Mouse (Mus musculus) frontal cortex, adult 2 months (tissue): ENCODE measurements at regions not wholly inside any gene's neighbourhood (a gene's known extent, or its start where the extent isn't known, plus 50 kb on each side); places are given as distances from the start of the nearest gene placed in this dataset.
A peak's percentile ranks its signal among the peaks of the same experiment; 100 is the strongest.

ENCODE experiments used
- DNase-seq, 2 experiments: peaks; one replicate each; pipeline ENCODE4 v3.0.0; 2022; ENCODE audit warnings: low spot score in 1 of 2; ENCODE audit errors: extremely low spot score in 1 of 2

GRCm38 (mm10) chr8:7026247-7026844 lies 1634.7 kb downstream of the Efnb2 start:
- DNase-seq = no peak

- DNase-seq = no peak
These were observed 1636.7 kb downstream of the Efnb2 start for GRCm38 (mm10) chr8:7024336-7024735.

DNA sequence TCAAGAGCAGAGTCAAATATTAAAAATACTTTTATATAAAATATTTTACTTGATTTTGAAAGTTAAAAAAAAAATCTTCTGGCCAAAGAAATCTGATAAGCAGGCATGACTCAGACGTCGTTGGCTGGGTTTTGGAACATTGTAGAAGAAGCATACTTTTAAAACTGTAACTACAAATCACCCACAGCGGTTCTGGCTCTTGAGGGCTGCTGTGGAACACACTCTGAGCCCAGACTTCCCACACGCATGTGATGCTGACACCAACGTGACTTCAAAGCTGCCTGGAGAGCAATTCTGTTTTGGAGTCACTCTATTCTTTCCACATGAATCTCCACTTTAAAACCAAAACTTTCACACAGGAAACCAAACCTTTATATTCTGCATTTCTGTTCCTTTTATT lies 1649.2 kb downstream of the Efnb2 start:
- DNase-seq = peak; percentile 41 to 72

GRCm38 (mm10) chr8:6991516-6991915 lies 1669.5 kb downstream of the Efnb2 start:
- DNase-seq = no peak

DNA sequence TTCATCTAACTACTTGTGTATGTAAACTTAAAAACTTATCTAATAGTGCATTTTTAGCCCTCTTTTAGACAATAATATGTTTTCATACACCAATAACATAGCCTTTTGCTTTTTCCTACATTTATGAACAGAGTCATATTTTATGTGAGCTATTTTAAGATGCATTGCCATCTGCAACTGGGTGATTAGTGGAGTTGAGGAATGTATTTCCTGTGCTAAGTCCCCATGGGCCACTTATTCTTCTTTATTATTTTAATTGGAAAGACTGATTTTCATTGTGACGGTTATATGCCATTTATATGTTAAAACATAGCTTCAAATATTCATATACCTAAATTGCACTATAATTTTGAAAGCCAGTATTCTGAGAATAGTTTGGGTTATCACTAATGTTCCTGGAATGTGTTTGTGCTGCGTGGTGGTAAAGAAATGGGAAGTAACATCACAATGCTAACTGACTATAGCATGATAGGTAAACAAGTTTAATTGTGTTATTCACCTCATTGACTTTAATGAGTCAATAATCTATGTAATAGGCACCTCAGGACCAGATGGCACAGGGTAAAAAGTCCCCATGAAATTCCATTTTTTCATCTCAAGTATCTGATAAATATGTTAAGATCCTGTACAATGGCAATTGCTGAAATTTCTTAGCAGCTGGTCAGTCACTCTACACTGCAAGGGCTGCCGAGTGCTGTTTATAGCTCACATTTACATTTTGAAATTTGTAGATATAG lies 1671.5 kb downstream of the Efnb2 start:
- no peak for DNase-seq

- no peak for DNase-seq
These were observed 1687.1 kb downstream of the Efnb2 start for GRCm38 (mm10) chr8:6973961-6974360.

DNA sequence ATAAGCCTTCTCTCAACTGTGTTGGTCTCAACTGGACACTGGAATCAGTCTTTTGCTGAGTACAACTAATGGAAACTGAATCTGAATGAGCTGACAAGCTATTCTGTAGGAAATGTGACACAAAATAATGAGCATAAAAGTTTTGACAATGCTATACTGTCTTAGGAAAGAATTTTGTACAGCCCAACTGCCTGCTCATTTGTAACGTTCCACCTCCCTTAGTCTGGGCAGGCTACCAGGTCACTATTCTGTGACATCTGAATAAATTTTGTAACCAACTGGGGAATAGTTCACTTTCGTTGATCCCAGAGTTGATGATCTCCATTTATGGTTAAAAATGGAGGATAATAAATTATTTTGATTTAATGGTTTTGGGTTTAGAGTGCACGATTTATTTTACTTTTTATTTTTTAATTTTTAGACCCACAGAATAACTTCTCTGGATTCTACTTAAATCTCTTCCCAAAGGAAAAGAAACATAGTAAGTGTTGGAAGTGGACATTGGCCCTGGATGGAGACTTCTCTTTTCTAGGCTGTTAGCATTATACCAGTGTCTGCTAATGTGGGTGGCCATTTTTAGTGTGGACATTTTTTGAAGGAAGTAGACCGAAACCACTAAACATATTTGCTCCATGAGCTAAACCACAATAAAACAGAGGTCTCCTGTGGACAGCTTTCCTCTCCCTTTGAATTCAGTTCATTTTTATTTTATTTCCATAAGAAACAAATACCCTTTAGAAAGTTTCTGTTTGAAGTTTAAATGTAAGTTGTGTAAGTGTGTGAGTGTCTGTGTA lies 1697.8 kb downstream of the Efnb2 start:
- DNase-seq = no peak

GRCm38 (mm10) chr8:6958086-6958485 lies 1703.0 kb downstream of the Efnb2 start:
- DNase-seq = no peak

GRCm38 (mm10) chr8:6954251-6954650 lies 1706.8 kb downstream of the Efnb2 start:
- DNase-seq = no peak

GRCm38 (mm10) chr8:6922467-6922866 lies 1738.6 kb downstream of the Efnb2 start:
- no peak for DNase-seq

DNA sequence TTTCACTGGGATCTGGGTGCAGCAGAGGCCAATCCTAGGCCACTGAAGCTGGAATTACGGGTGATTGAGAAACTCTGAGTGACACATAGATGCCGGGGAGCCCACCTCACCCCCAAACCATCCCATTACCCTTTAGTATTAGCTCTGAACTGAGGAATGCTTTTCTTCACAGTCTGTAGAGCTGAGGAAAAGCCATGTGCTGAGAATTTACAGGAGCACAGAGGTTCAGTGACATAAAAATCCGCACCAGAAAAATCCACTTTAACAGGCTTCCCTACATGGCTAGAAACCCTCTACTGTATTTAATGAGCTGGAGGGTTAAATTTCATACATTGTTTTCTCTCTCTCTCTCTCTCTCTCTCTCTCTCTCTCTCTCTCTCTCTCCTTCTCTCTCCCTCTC lies 1753.4 kb downstream of the Efnb2 start:
- no peak for DNase-seq

DNA sequence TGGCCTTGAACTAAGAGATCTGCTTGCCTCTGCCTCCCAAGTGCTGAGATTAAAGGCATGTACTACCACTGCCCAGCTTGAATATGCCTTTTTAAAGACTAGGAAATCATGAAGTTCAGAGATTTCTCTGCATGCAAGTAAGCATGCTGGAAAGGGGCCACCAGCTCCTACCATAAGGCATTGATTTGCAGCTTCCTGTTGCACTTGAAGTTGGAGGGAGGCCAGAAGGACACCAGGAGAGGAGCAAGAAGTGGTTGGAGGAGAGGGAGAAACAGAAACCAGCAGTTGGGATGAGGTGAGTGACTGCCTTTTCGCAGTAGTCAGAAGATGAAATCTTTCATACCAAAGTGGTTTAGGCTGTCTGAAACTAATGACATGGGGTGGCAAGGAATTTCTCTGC lies 1769.6 kb downstream of the Efnb2 start:
- no peak for DNase-seq

- no peak for DNase-seq
These were observed 1774.2 kb downstream of the Efnb2 start for GRCm38 (mm10) chr8:6886779-6887402.

GRCm38 (mm10) chr8:6884828-6885227 lies 1776.2 kb downstream of the Efnb2 start:
- DNase-seq = no peak

DNA sequence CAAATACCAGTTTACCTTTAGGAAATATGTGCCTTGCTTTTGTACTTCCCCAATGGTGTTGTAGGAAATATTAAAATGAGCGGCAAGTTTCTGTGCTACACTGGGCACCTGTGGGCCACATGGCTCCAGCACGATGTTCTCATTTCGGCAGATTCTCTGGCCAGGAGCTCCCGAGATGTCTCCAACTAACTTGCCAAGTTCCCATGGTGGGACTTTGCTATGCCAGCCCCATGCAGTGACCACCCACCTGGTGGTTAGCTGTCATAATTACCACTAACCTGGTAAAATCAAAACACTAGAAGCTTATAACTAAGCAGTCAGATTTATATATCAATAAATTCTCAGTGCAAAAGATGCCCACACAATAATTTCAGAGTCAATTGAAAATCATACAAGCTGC lies 1777.5 kb upstream of the Slc10a2 start:
- no peak for DNase-seq
